In genomic region chr16:48671696-48672095, GRCm38 (mm10) we compare ENCODE assay signal across 11 mouse cellular contexts.
DNase-seq lines count a peak whose midpoint lies in the region; ATAC-seq lines count a peak whose summit lies in the region.
"Had no signal": no experiment of that assay in that cellular context is flagged by ENCODE, and none has a peak within 500 bp of the region (broad histone marks: within the 10 kb centered on the region; RNA-seq: fewer than 3 reads in every experiment).

No protein-coding gene starts in this region.

- WGBS in embryonic facial prominence, embryonic 14.5 days: 47% methylated on average over 5 of the region's 5 CpGs
- WGBS in embryonic facial prominence, embryonic 10.5 days: 72% methylated on average over 5 of the region's 5 CpGs
- WGBS in neural tube, embryonic 11.5 days: 73% methylated on average over 5 of the region's 5 CpGs
- WGBS in neural tube, embryonic 15.5 days: 62% methylated on average over 5 of the region's 5 CpGs

- H3K27ac ChIP-seq in embryonic facial prominence, embryonic 14.5 days (replicated peaks; ENCODE audit: low read depth, low read length): no peak overlapping the region
- no peak overlapping the region for H3K27ac ChIP-seq in embryonic facial prominence, embryonic 10.5 days (replicated peaks)
- no peak overlapping the region for H3K27ac ChIP-seq in neural tube, embryonic 11.5 days (ENCODE audit: low read depth, low read length)
- H3K27ac ChIP-seq in neural tube, embryonic 15.5 days (replicated peaks): no peak overlapping the region
- H3K27ac ChIP-seq: liver, embryonic 13.5 days had no signal

- no peak overlapping the region for H3K4me2 ChIP-seq in embryonic facial prominence, embryonic 14.5 days (ENCODE audit: low read depth, low read length)
- no peak overlapping the region for H3K4me2 ChIP-seq in neural tube, embryonic 11.5 days (ENCODE audit: low read depth)
- H3K4me2 ChIP-seq in neural tube, embryonic 15.5 days: no peak overlapping the region
- H3K4me2 ChIP-seq: liver, embryonic 13.5 days had no signal

- no peaks in the 10 kb centered on the region for H3K9me3 ChIP-seq in embryonic facial prominence, embryonic 14.5 days (ENCODE audit: control insufficient read depth, low read length)
- H3K9me3 ChIP-seq in embryonic facial prominence, embryonic 10.5 days: no peaks in the 10 kb centered on the region
- no peaks in the 10 kb centered on the region for H3K9me3 ChIP-seq in neural tube, embryonic 11.5 days (ENCODE audit: control insufficient read depth, low read length)
- no peaks in the 10 kb centered on the region for H3K9me3 ChIP-seq in neural tube, embryonic 15.5 days (replicated peaks)
- H3K9me3 ChIP-seq: liver, embryonic 13.5 days had no signal

- DNase-seq in embryonic facial prominence, embryonic 14.5 days (ENCODE audit: low spot score): peak; percentile 8
- DNase-seq in embryonic facial prominence, embryonic 10.5 days (ENCODE audit: low spot score): no peak
- peak; percentile 29 for DNase-seq in neural tube, embryonic 11.5 days (ENCODE audit: low spot score)
- DNase-seq in layer of hippocampus, adult 9-11 months: no peak
- no peak for DNase-seq in ovary, adult 18-20 months (ENCODE audit: low spot score)
- no peak for DNase-seq in frontal cortex, postnatal 25 days (ENCODE audit: low spot score in 2 of 2)
- DNase-seq: kidney, adult 11 months; liver, embryonic 13.5 days; thymus, adult 18-20 months had no signal

- no peaks in the 10 kb centered on the region for H3K36me3 ChIP-seq in embryonic facial prominence, embryonic 14.5 days (ENCODE audit: control insufficient read depth, insufficient read depth, low read length)
- H3K36me3 ChIP-seq in embryonic facial prominence, embryonic 10.5 days (replicated peaks): no peaks in the 10 kb centered on the region
- no peaks in the 10 kb centered on the region for H3K36me3 ChIP-seq in neural tube, embryonic 11.5 days (ENCODE audit: control insufficient read depth, insufficient read depth, low read length)
- no peaks in the 10 kb centered on the region for H3K36me3 ChIP-seq in neural tube, embryonic 15.5 days
- H3K36me3 ChIP-seq: liver, embryonic 13.5 days had no signal

- no peaks in the 10 kb centered on the region for H3K27me3 ChIP-seq in embryonic facial prominence, embryonic 14.5 days (replicated peaks; ENCODE audit: control insufficient read depth, insufficient read depth, low read length)
- no peaks in the 10 kb centered on the region for H3K27me3 ChIP-seq in embryonic facial prominence, embryonic 10.5 days (replicated peaks; ENCODE audit: low read depth, poor library complexity, severe bottlenecking)
- H3K27me3 ChIP-seq in neural tube, embryonic 11.5 days (ENCODE audit: control insufficient read depth, insufficient read depth, low read length): no peaks in the 10 kb centered on the region
- H3K27me3 ChIP-seq in neural tube, embryonic 15.5 days (replicated peaks): no peaks in the 10 kb centered on the region
- H3K27me3 ChIP-seq: liver, embryonic 13.5 days had no signal

- H3K4me1 ChIP-seq in embryonic facial prominence, embryonic 14.5 days (ENCODE audit: control insufficient read depth, insufficient read depth, low read length): no peaks in the 10 kb centered on the region; the same call in 1 of the 2 replicates
- H3K4me1 ChIP-seq in embryonic facial prominence, embryonic 10.5 days: no peaks in the 10 kb centered on the region
- no peaks in the 10 kb centered on the region for H3K4me1 ChIP-seq in neural tube, embryonic 11.5 days (ENCODE audit: control insufficient read depth, insufficient read depth, low read length)
- no peaks in the 10 kb centered on the region for H3K4me1 ChIP-seq in neural tube, embryonic 15.5 days
- H3K4me1 ChIP-seq: liver, embryonic 13.5 days had no signal

- H3K4me3 ChIP-seq in embryonic facial prominence, embryonic 14.5 days (ENCODE audit: low read depth, low read length): no peak overlapping the region
- no peak overlapping the region for H3K4me3 ChIP-seq in embryonic facial prominence, embryonic 10.5 days
- no peak overlapping the region for H3K4me3 ChIP-seq in neural tube, embryonic 11.5 days (ENCODE audit: low read depth, low read length)
- H3K4me3 ChIP-seq in neural tube, embryonic 15.5 days (replicated peaks): no peak overlapping the region
- H3K4me3 ChIP-seq: liver, embryonic 13.5 days had no signal

- ATAC-seq in embryonic facial prominence, embryonic 14.5 days (ENCODE audit: low read depth): no peak
- no peak for ATAC-seq in neural tube, embryonic 11.5 days (ENCODE audit: insufficient read depth, low FRiP score, low TSS enrichment)
- ATAC-seq in neural tube, embryonic 15.5 days (ENCODE audit: low FRiP score): no peak
- peak; percentile 87 to 88 for ATAC-seq in hematopoietic stem cell, adult 5-6 weeks (replicated peaks in 1 of 2; ENCODE audit: insufficient read depth in 1 of 2, low FRiP score in 2 of 2, low TSS enrichment in 1 of 2, low read depth in 1 of 2, poor library complexity in 2 of 2, severe bottlenecking in 2 of 2)

- H3K9ac ChIP-seq in embryonic facial prominence, embryonic 14.5 days (ENCODE audit: low read depth, low read length): no peak overlapping the region
- H3K9ac ChIP-seq in neural tube, embryonic 11.5 days (ENCODE audit: low read length): no peak overlapping the region
- H3K9ac ChIP-seq in neural tube, embryonic 15.5 days (replicated peaks): no peak overlapping the region
- H3K9ac ChIP-seq: liver, embryonic 13.5 days had no signal

Comparison
In these comparisons a context has a peak if more than half of its experiments do, and no peak if none do; other contexts are left out.
1. DNase-seq: peak in embryonic facial prominence, embryonic 14.5 days (single experiment) and neural tube, embryonic 11.5 days (single experiment); none in embryonic facial prominence, embryonic 10.5 days (single experiment), layer of hippocampus, adult 9-11 months (single experiment), ovary, adult 18-20 months (single experiment) and frontal cortex, postnatal 25 days (0 of 2).
2. ATAC-seq: peak in hematopoietic stem cell, adult 5-6 weeks (2 of 2); none in embryonic facial prominence, embryonic 14.5 days (single experiment), neural tube, embryonic 11.5 days (single experiment) and neural tube, embryonic 15.5 days (single experiment).